Mouse (Mus musculus) ES-E14 (cell line): ENCODE measurements around the gene Cdiptos. TPM values are rescaled to one million over a fixed set of nuclear protein-coding genes. Genes with fewer than 3 reads are reported as not detected.
A peak's percentile ranks its signal among the peaks of the same experiment; 100 is the strongest.

Experiments used
- DNase-seq: peaks from one replicate; pipeline ENCODE4 v3.0.0-alpha.2; 2013; ENCODE audit warnings: low read depth, low spot score
- H3K27ac ChIP-seq: 2 replicates; pipeline ENCODE4 v1.5.1; 2012; ENCODE audit warnings: low read depth, mild to moderate bottlenecking, low read length, moderate library complexity, mixed read lengths; ENCODE audit not compliant: poor library complexity, insufficient read depth, severe bottlenecking
- H3K36me3 ChIP-seq: 2 replicates; pipeline ENCODE4 v1.6.1; 2012; ENCODE audit warnings: mild to moderate bottlenecking, low read length, moderate library complexity, mixed read lengths; ENCODE audit not compliant: control insufficient read depth, poor library complexity, insufficient read depth, severe bottlenecking
- H3K4me1 ChIP-seq, 2 experiments: fragments of 150-350 bp in 1 of 2; sonication (generic) in 1 of 2; 2 replicates each; pipeline ENCODE4 v1.6.1; 2012; ENCODE audit warnings: low read length in 2 of 2, mild to moderate bottlenecking in 1 of 2, mixed read lengths in 1 of 2; ENCODE audit not compliant: control insufficient read depth in 2 of 2, insufficient read depth in 2 of 2, poor library complexity in 1 of 2
- H3K4me3 ChIP-seq, 2 experiments: fragments of 150-350 bp in 1 of 2; sonication (generic) in 1 of 2; 2 replicates each; pipeline ENCODE4 v1.5.1; 2012; ENCODE audit warnings: low read length in 2 of 2, low read depth in 1 of 2, mild to moderate bottlenecking in 1 of 2, mixed read lengths in 1 of 2; ENCODE audit not compliant: insufficient read depth in 1 of 2, poor library complexity in 1 of 2, severe bottlenecking in 1 of 2
- H3K9ac ChIP-seq: 2 replicates; pipeline ENCODE4 v1.6.1; 2012; ENCODE audit warnings: low read depth, mild to moderate bottlenecking, low read length, mixed read lengths; ENCODE audit not compliant: poor library complexity, insufficient read depth, severe bottlenecking
- H3K9me3 ChIP-seq: fragments of 150-350 bp; sonication (generic); 2 replicates; pipeline ENCODE4 v1.6.1; 2012; ENCODE audit warnings: low read depth, mild to moderate bottlenecking, low read length; ENCODE audit not compliant: control insufficient read depth, insufficient read depth
- CHD2 ChIP-seq: IDR thresholded peaks from 2 replicates; pipeline ENCODE4 v1.6.1; 2014; ENCODE audit warnings: mild to moderate bottlenecking, low read depth, low read length, inconsistent platforms
- HCFC1 ChIP-seq: IDR thresholded peaks from 2 replicates; pipeline ENCODE4 v1.6.1; 2012; ENCODE audit warnings: low read length, inconsistent platforms, borderline replicate concordance; ENCODE audit not compliant: insufficient read depth
- MAFK ChIP-seq: IDR thresholded peaks from 2 replicates; pipeline ENCODE4 v1.6.1; 2014; ENCODE audit warnings: mild to moderate bottlenecking, low read depth, low read length, inconsistent platforms; ENCODE audit not compliant: insufficient read depth
- ZC3H11A ChIP-seq: IDR thresholded peaks from 2 replicates; pipeline ENCODE4 v1.6.1; 2012; ENCODE audit warnings: low read depth, mild to moderate bottlenecking, inconsistent platforms, low read length, borderline replicate concordance
- ZNF384 ChIP-seq: IDR thresholded peaks from 2 replicates; pipeline ENCODE4 v1.6.1; 2012; ENCODE audit warnings: low read depth, low read length, inconsistent platforms
- in situ Hi-C, 2 experiments: fragments of 600-800 bp; cut with MboI; formaldehyde crosslinking; loops; one replicate each; pipeline ENCODE4 v1.15.1; 2025; ENCODE audit warnings: low sequenced_read_pairs in 2 of 2, inconsistent platforms in 1 of 2; ENCODE audit not compliant: unreplicated experiment in 2 of 2
- total RNA-seq: library from RNA; depleted of rRNA; stranded (reverse); fragments of 300-350 nt; gene quantifications from 2 replicates; pipeline ENCODE4 v1.2.3, GENCODE M21; 2012

Gene Cdiptos
- total RNA-seq, 1 experiment: 0.18 TPM

DNA sequence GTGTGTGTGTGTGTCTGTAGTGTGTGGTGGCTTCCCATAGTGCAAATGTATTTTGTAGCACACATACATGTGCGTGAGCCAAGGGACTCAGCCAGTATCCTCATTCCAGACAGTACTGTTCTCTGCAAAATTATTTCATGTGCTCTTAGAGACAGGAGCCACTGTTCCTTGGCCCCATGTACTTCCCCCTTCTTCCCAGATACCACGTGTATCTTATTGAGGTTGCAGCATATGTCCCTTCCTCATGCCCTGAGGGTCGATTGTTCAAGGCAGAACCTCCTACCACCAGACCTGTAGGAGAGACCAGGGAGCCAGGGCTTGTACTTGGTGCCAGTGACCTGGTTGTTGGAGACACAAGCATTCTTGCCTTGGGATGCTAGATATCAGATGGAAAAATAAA lies 20.8 kb downstream of the Cdiptos start:
- Histone ChIP-seq H3K9me3 (no peaks in the 10 kb centered on the region), H3K4me3 (no peak overlapping the region), H3K36me3 (no peaks in the 10 kb centered on the region), H3K4me1 (peaks cover 0 to 6% of the 10 kb centered on the region in 2 experiments; a peak in 1 of 4 replicates), H3K27ac (no peak overlapping the region), H3K9ac (no peak overlapping the region)
- no peak for TF ChIP-seq CHD2
- no peak for TF ChIP-seq HCFC1
- no peak for TF ChIP-seq ZNF384
- no peak for TF ChIP-seq MAFK
- no peak for TF ChIP-seq ZC3H11A
- in situ Hi-C loops: no loop called here
- DNase-seq: no peak

DNA sequence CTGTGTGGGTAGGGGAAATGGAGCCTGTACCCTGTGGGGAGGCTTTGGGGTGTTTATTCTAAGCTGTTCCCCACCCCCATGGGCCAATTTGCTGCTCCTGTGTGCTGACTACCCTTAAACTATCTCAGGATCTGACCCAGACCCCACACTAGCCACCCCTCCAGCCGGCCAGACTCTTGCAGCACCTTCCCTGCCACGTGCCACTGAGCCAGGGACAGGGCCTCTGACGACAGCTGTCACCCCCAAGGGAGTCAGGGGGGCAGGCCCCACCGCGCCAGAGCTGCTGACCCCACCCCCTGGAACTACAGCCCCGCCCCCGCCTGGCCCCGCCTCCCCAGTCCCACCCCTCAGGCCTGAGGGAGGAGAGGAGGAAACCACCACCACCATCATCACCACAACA lies 23.3 kb downstream of the Cdiptos start:
- Histone ChIP-seq H3K27ac (no peak overlapping the region), H3K9me3 (no peaks in the 10 kb centered on the region), H3K4me3 (no peak overlapping the region), H3K9ac (no peak overlapping the region), H3K36me3 (no peaks in the 10 kb centered on the region), H3K4me1 (peaks cover 0 to 9% of the 10 kb centered on the region in 2 experiments; a peak in 1 of 4 replicates)
- no peak for TF ChIP-seq ZC3H11A
- no peak for TF ChIP-seq CHD2
- no peak for TF ChIP-seq MAFK
- no peak for TF ChIP-seq HCFC1
- TF ChIP-seq ZNF384: no peak
- DNase-seq: no peak
- in situ Hi-C loops: no loop called here

DNA sequence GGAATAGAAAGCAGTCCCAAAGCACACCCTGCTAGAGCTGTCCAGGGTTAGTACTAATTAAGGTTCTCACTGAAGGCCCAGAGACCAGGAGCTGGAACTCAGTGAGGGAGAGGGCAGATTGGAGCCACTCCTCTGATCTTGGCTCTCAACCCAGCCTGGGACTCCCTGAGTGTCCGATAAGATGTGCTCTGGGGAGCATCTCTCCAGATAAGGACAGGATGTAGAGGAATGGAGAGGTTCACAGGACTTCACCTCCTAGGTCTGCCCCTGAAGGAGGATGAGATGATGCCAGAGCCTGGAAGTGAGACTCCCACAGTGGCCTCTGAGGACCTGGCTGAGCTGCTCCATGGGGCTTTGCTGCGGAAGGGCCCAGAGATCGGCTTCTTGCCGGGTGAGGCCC lies 24.2 kb downstream of the Cdiptos start:
- in situ Hi-C loops: no loop called here
- H3K9ac ChIP-seq: no peak overlapping the region
- no peak for TF ChIP-seq MAFK
- no peak for TF ChIP-seq HCFC1
- TF ChIP-seq ZC3H11A: no peak
- no peak for TF ChIP-seq CHD2
- no peak for TF ChIP-seq ZNF384
- H3K36me3 ChIP-seq: no peaks in the 10 kb centered on the region
- peaks cover 0 to 9% of the 10 kb centered on the region in 2 experiments; a peak in 1 of 4 replicates for H3K4me1 ChIP-seq
- DNase-seq: no peak
- H3K9me3 ChIP-seq: no peaks in the 10 kb centered on the region
- H3K27ac ChIP-seq: no peak overlapping the region
- H3K4me3 ChIP-seq: no peak overlapping the region

DNA sequence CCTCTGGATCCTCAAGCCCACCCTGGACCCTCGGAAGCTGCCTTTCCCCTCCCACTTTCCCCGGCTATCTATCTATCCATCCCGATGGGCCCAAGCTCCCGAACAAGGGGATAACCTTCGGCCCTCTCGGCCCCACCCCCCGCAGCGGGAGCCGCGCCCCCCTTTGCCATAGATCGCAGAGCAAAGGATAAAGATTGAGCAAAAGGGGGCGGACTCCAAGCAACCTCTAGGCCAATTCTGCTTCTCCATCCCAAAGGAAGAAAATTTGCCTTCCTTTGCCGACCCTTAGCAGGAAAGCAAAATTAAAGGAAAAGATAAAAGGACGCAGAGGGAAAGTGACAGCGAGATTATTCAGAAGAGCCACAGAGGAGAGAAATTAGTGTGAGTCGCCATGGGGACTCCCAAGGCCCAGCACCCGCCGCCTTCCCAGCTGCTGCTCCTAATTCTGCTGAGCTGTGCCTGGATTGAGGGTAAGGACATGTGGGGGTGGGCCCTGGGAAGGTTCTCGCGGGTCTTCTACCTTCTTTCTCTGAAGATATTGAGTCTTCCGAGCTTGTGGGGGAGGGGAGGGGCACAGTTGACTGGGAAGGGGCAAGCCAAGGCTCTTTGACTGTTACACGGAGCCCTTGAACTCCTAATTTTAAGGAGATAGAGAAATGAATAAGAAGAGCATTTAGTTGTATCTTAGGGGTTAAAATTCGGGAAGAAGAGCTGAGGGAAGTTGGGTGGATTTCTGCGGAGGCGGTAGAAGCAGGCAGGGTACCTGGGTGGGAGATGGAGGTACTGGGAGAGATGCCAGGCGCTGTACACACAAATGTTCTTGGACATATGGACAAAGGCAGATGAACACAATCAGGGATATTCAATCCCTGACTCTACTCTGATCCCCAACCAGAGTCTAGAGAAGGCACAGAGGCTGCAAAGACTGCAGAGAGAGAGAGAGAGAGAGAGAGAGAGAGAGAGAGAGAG lies 25.0 kb downstream of the Cdiptos start:
- in situ Hi-C loops: no loop called here
- no peak for DNase-seq
- TF ChIP-seq HCFC1: no peak
- no peak for TF ChIP-seq CHD2
- TF ChIP-seq MAFK: no peak
- TF ChIP-seq ZNF384: no peak
- no peak for TF ChIP-seq ZC3H11A
- peaks cover 0 to 9% of the 10 kb centered on the region in 2 experiments; a peak in 1 of 4 replicates for H3K4me1 ChIP-seq
- H3K9ac ChIP-seq: no peak overlapping the region
- H3K36me3 ChIP-seq: no peaks in the 10 kb centered on the region
- H3K27ac ChIP-seq: no peak overlapping the region
- H3K9me3 ChIP-seq: no peaks in the 10 kb centered on the region
- H3K4me3 ChIP-seq: peak overlapping the region; percentile 21 to 76
